Mouse (Mus musculus): ENCODE measurements around the gene Gtf3c5. TPM values are rescaled to one million over a fixed set of nuclear protein-coding genes. Genes with fewer than 3 reads are reported as not detected.
A peak's percentile ranks its signal among the peaks of the same experiment; 100 is the strongest.

Gene Gtf3c5
- polyA plus RNA-seq, 1 experiment from 2014 or later, result 12.6 TPM

DNA sequence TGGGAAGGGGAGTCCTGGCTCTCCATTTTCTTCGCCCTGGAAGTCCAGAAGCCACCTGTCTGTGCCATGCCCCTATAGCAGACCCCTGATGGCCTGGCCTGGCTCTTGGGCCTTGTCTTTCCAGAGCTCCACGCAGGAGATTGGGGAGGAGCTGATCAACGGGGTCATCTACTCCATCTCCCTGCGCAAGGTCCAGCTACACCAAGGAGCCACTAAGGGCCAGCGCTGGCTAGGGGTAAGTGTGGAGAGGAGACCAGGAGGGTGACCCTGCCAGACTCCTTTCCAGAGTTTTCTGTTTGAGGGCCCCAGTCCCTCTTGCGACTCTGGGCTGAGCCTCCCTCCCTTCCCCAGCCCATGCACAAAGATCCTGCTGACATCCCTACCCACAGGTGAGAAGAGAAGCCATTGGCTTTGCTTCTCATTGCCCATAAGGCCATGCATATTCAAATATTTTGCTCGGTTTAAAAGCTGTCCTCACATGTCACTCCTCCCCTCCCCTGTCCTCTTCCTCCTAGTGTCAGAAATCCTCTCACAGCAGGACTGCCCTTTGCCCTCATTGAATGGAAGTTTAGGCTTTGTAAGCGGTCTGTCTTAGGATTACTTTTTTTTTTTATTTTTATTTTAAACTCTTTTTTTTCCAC lies 42.8 kb downstream of the Gtf3c5 start:
- H3K9ac ChIP-seq, result no peak overlapping the region
- H3K27ac ChIP-seq (replicated peaks), result no peak overlapping the region
- no peak overlapping the region for H3K4me3 ChIP-seq (replicated peaks)
- H3K9me3 ChIP-seq (replicated peaks), result no peaks in the 10 kb centered on the region
- peaks cover 17% of the 10 kb centered on the region for H3K4me1 ChIP-seq (replicated peaks)
- H3K36me3 ChIP-seq (replicated peaks), result no peaks in the 10 kb centered on the region
- no peaks in the 10 kb centered on the region for H3K27me3 ChIP-seq
- no peak for ATAC-seq (ENCODE audit: insufficient read depth)
- 54% methylated on average over 8 of the region's 8 CpGs for WGBS (ENCODE audit: insufficient replicate concordance)
- no peak overlapping the region for H3K4me2 ChIP-seq

GRCm38 (mm10) chr2:28539949-28540348 lies 43.6 kb downstream of the Gtf3c5 start:
- 18% methylated on average over 2 of the region's 2 CpGs for WGBS (ENCODE audit: insufficient replicate concordance)
- H3K4me1 ChIP-seq (replicated peaks), result peaks cover 20% of the 10 kb centered on the region
- no peaks in the 10 kb centered on the region for H3K9me3 ChIP-seq (replicated peaks)
- no peak overlapping the region for H3K4me2 ChIP-seq
- peak; percentile 34; the same call in 1 of the 2 replicates for ATAC-seq (ENCODE audit: insufficient read depth)
- H3K27ac ChIP-seq (replicated peaks), result no peak overlapping the region
- no peaks in the 10 kb centered on the region for H3K27me3 ChIP-seq
- no peak overlapping the region for H3K4me3 ChIP-seq (replicated peaks)
- H3K9ac ChIP-seq, result no peak overlapping the region
- H3K36me3 ChIP-seq (replicated peaks), result no peaks in the 10 kb centered on the region

DNA sequence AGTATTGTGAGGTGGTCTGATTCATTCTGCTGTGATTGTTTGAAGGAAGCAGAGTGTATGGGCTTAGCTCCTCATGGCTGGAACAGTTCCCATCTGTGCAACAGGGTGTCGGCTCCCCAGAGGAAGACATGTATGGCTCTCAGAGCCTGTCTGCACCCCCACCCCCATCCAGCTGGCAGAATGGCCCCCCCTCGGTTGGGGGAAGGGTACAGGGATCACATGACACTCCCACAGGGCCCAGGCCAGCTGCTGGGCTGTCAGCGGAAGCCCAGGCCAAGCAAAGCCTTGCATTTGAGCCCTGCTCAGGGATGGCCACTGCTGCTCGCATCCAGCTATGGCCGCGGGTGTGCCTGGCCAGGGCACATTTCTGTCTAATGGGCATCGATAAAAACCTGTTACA lies 44.3 kb downstream of the Gtf3c5 start:
- no peak overlapping the region for H3K27ac ChIP-seq (replicated peaks)
- peaks cover 20% of the 10 kb centered on the region for H3K4me1 ChIP-seq (replicated peaks)
- H3K36me3 ChIP-seq (replicated peaks), result no peaks in the 10 kb centered on the region
- no peaks in the 10 kb centered on the region for H3K9me3 ChIP-seq (replicated peaks)
- WGBS (ENCODE audit: insufficient replicate concordance), result 54% methylated on average over 7 of the region's 7 CpGs
- H3K27me3 ChIP-seq, result peaks cover 7% of the 10 kb centered on the region
- no peak overlapping the region for H3K4me3 ChIP-seq (replicated peaks)
- H3K4me2 ChIP-seq, result no peak overlapping the region
- H3K9ac ChIP-seq, result no peak overlapping the region
- ATAC-seq (ENCODE audit: insufficient read depth), result 0 out of 2 replicates have a peak, but pooled peaks have one; percentile 9

DNA sequence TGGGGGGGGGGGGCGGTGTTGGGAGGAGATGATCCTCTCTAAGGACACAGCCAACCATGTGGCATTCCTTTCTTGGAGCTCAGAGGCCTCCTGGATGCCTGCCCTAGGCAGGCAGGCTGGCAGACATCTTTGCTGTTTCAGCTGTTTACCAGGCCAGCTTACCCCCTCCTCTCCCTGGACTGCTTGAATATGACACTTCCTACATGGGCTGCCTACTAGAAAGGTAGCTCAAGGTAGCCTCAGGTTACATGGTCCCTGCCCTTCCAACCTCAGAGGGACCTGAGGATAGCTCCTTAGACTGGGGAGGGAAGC lies 44.8 kb downstream of the Gtf3c5 start:
- Histone ChIP-seq H3K27me3 (peaks cover 11% of the 10 kb centered on the region), H3K4me2 (no peak overlapping the region), H3K9me3 (replicated peaks) (no peaks in the 10 kb centered on the region), H3K9ac (no peak overlapping the region), H3K4me1 (replicated peaks) (peaks cover 20% of the 10 kb centered on the region), H3K36me3 (replicated peaks) (no peaks in the 10 kb centered on the region), H3K4me3 (replicated peaks) (no peak overlapping the region), H3K27ac (replicated peaks) (no peak overlapping the region)
- WGBS (ENCODE audit: insufficient replicate concordance), result 33% methylated on average over 1 of the region's 1 CpGs
- no peak for ATAC-seq (ENCODE audit: insufficient read depth)

- no peak overlapping the region for H3K9ac ChIP-seq
- H3K27me3 ChIP-seq, result peaks cover 17% of the 10 kb centered on the region
Observed at GRCm38 (mm10) chr2:28537995-28538816, 45.3 kb downstream of the Gtf3c5 start.

GRCm38 (mm10) chr2:28537634-28537920 lies 46.0 kb downstream of the Gtf3c5 start:
- Histone ChIP-seq H3K9ac (no peak overlapping the region), H3K4me3 (replicated peaks) (no peak overlapping the region), H3K4me2 (no peak overlapping the region), H3K27ac (replicated peaks) (no peak overlapping the region), H3K27me3 (peaks cover 18% of the 10 kb centered on the region), H3K36me3 (replicated peaks) (no peaks in the 10 kb centered on the region), H3K4me1 (replicated peaks) (peaks cover 29% of the 10 kb centered on the region), H3K9me3 (replicated peaks) (no peaks in the 10 kb centered on the region)
- 45% methylated on average over 4 of the region's 4 CpGs for WGBS (ENCODE audit: insufficient replicate concordance)
- no peak for ATAC-seq (ENCODE audit: insufficient read depth)

More at GRCm38 (mm10) chr2:28537995-28538816, 45.3 kb downstream of the Gtf3c5 start:
- Histone ChIP-seq H3K9me3 (replicated peaks) (no peaks in the 10 kb centered on the region), H3K4me1 (replicated peaks) (peaks cover 25% of the 10 kb centered on the region), H3K27ac (replicated peaks) (no peak overlapping the region), H3K4me2 (no peak overlapping the region), H3K36me3 (replicated peaks) (no peaks in the 10 kb centered on the region), H3K4me3 (replicated peaks) (no peak overlapping the region)
- ATAC-seq (ENCODE audit: insufficient read depth), result no peak
- WGBS (ENCODE audit: insufficient replicate concordance), result 61% methylated on average over 8 of the region's 8 CpGs

- Histone ChIP-seq H3K4me3 (replicated peaks) (no peak overlapping the region), H3K4me1 (replicated peaks) (peaks cover 29% of the 10 kb centered on the region), H3K36me3 (replicated peaks) (no peaks in the 10 kb centered on the region), H3K27me3 (peaks cover 18% of the 10 kb centered on the region), H3K27ac (replicated peaks) (no peak overlapping the region), H3K9ac (no peak overlapping the region), H3K4me2 (no peak overlapping the region), H3K9me3 (replicated peaks) (no peaks in the 10 kb centered on the region)
- ATAC-seq (ENCODE audit: insufficient read depth), result no peak
- WGBS (ENCODE audit: insufficient replicate concordance), result 54% methylated on average over 11 of the region's 11 CpGs
Observed at GRCm38 (mm10) chr2:28536766-28537633, 46.6 kb downstream of the Gtf3c5 start.

DNA sequence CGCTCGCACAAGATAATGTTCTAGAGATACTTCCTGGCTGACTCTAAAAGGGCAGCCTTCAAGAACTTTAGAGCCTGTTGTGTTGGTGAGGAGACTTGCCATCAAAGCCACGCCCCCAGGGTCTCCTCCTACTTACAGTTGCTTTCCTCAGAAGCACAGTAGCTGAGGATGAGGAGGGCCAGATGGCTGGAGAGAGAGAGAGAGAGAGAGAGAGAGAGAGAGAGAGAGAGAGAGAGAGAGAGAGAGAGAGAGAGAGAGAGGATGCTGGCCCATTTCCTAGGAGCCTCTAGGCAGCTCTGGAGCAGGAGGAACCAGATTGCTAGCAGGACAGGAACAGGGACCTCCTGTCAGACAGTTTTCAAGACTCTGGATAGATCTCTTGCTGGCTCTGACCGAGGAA lies 47.4 kb downstream of the Gtf3c5 start:
- no peak overlapping the region for H3K27ac ChIP-seq (replicated peaks)
- no peak overlapping the region for H3K9ac ChIP-seq
- 39% methylated on average over 4 of the region's 4 CpGs for WGBS (ENCODE audit: insufficient replicate concordance)

DNA sequence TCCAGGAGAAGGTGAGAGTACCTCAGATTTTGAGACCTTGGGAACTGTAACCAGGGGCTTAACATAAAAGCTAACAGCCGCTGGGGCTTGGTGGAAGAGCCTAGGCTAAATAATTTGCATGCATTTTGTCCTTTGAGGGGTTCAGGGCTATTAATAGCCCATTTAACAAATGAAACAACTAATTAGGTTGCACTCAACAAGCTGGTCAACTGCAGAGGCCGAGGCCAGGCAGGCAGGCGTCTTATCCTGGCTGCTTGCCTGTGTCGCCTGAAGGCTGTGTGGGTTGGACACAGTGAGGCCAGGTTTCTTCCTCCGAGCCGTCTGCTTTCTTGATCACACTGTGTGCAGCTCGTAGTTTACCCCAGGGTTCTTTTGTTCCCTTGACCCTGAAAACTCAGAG lies 47.9 kb downstream of the Gtf3c5 start:
- H3K9me3 ChIP-seq (replicated peaks), result no peaks in the 10 kb centered on the region
- H3K4me3 ChIP-seq (replicated peaks), result no peak overlapping the region
- 58% methylated on average over 7 of the region's 7 CpGs for WGBS (ENCODE audit: insufficient replicate concordance)
- H3K4me2 ChIP-seq, result no peak overlapping the region
- peaks cover 25% of the 10 kb centered on the region for H3K4me1 ChIP-seq (replicated peaks)
- no peak for ATAC-seq (ENCODE audit: insufficient read depth)
- H3K9ac ChIP-seq, result no peak overlapping the region
- peaks cover 18% of the 10 kb centered on the region for H3K27me3 ChIP-seq
- no peaks in the 10 kb centered on the region for H3K36me3 ChIP-seq (replicated peaks)
- 0 out of 2 replicates have a peak overlapping the region, but pooled peaks have one; percentile 14 for H3K27ac ChIP-seq (replicated peaks)

More for the DNA sequence above, 47.4 kb downstream of the Gtf3c5 start:
- Histone ChIP-seq H3K4me2 (no peak overlapping the region), H3K36me3 (replicated peaks) (no peaks in the 10 kb centered on the region), H3K9me3 (replicated peaks) (no peaks in the 10 kb centered on the region), H3K4me3 (replicated peaks) (no peak overlapping the region), H3K4me1 (replicated peaks) (peaks cover 29% of the 10 kb centered on the region), H3K27me3 (peaks cover 18% of the 10 kb centered on the region)
- ATAC-seq (ENCODE audit: insufficient read depth), result no peak

- no peak for ATAC-seq (ENCODE audit: insufficient read depth)
- H3K9ac ChIP-seq, result no peak overlapping the region
- H3K4me2 ChIP-seq, result no peak overlapping the region
- no peak overlapping the region for H3K4me3 ChIP-seq (replicated peaks)
- no peaks in the 10 kb centered on the region for H3K9me3 ChIP-seq (replicated peaks)
- H3K36me3 ChIP-seq (replicated peaks), result no peaks in the 10 kb centered on the region
- peaks cover 21% of the 10 kb centered on the region for H3K4me1 ChIP-seq (replicated peaks)
- 67% methylated on average over 4 of the region's 4 CpGs for WGBS (ENCODE audit: insufficient replicate concordance)
- H3K27ac ChIP-seq (replicated peaks), result 0 out of 2 replicates have a peak overlapping the region, but pooled peaks have one; percentile 14
- H3K27me3 ChIP-seq, result peaks cover 18% of the 10 kb centered on the region
Observed at GRCm38 (mm10) chr2:28535263-28535540, 48.3 kb downstream of the Gtf3c5 start.

Data from liver, embryonic 15.5 days (tissue).